Mouse (Mus musculus): ENCODE data around the gene Tmem123.

The Tmem123 gene

DNA sequence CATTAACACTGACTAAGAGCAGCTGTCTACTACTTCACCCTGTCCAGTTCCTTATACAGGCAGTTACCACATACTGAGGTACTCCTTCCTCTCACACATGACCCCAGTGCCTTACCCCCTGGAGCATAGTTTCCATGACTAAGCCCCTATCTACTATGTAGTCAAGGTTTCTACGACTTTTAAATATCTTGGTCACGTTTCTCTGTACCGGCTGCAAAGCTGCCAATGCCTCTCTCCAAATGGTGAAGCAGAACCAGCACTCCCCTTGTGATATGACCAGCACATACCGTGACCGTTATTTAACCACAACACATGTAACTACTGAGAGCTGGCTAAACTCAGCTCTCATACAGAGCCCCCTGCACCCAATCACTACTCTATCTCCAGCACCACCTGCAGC, 61.1 kb downstream of the Tmem123 start:
- no peak for DNase-seq (ENCODE audit: low spot score)

DNA sequence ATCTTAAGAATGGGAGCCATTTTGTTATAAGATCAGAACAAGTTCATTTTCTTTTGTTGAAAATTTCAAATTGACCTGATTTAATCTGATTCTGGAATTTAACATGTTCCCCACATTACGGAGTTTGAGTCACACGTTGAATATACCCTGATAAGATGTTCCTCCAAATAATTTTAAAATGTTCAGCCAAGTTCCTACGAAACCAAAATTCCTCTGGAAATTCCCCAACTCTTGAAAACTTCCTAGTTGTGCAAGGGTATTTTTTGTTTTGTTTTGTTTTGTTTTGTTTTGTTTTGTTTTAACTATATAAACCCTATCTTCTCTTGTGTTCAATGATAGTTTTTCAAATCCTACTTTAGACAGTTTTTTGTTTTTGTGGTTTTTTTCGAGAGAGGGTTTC, 64.9 kb downstream of the Tmem123 start:
- DNase-seq (ENCODE audit: low spot score) = no peak

DNA sequence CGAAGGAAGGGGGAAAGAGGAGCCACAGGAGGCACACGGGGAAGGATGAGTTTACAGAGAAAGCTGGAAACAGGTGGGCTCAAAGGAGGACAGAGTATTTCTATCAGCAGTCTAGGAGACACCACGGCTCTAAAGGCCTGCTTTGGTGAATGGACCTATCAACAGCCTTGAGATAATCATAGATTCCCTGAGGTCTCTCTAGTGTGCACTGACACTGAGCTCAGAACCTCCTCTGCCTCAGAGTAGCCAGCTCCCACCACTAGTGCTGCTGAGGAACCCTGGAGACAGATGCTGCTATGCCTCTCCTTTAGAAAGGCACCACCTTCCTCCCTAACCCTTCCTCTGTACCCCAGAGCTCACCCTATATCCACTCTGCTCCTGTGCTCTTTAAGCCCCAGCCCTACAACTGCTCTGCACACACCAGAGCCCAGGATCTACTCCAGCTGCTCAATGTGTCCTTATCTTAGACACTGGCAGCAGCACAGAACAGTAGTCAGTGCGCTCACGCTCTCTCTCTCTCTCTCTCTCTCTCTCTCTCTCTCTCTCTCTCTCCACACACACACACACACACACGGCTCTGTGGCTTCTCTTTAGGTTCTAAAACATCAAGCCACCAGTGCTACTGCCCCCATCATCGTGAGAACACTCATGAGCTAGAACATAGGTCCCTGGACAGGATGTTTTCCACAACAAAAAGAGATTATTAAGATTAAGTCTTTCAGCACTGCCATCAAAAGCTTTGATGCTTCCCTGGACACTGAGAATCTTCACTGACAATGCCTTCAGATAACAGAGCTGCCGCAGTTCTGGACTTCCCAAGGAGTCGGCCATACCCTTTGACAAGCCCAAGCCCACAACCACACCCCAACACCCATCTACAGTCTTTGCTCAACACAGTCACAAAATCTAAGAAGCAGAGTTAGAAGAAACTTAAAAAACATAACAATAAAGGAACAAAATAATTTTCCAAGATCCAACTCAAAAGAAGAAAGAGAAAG, 66.0 kb downstream of the Tmem123 start:
- DNase-seq (ENCODE audit: low spot score) = no peak

DNA sequence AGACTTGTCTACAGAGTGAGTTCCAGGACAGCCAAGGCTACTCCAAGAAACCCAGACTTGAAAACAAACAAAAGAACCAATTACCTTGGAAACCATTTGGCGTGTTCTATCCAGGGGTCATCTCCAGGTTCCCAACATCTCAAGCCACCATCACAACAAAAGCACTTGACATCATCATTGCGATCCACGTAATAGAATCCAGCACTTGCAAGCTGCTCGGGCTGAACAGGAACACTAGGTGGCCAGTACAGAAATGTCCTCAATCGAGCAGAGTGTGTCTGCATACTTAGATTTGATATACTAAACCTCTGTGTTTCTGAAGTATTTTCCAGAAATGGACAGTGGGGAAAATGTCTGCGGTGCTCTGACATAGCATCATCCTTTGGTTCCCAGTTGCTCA, 69.6 kb downstream of the Tmem123 start:
- no peak for DNase-seq (ENCODE audit: low spot score)

DNA sequence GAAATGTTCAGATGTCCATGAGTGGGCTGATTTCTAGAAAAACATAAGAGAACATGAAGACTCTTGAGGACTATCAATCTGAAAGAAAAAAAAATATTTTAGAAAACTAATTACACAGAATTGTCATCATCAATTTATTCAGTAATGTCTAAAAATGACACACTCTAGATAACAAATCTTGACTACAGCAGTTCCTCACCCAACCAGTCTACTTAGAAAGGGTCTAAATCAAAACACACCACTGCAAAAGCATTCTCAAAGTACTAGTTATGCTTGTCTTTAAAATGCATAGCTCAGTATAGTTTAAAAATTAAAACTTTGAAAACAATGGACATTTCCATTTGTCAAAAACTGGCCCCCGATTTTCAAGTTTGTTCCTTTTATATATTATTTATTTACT, 71.5 kb downstream of the Tmem123 start:
- DNase-seq (ENCODE audit: low spot score) = no peak

DNA sequence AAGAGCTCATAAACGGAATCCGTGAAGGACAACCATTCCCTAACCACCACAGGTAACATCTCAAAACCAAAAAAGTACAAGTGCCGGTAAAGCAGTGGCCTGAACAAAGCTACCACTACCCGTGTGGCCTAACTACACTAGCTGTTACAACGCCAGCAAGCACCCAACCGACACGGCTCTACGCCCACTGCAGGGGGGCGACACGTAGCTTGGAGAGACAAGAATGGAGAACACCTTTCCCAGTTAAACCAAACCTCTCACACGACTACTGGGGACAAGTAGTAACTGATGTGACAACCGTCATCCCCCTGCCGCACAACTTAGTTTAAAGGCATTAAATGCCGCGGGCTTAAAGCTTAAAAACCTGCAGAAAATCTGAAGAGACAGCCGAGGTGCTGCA, 72.5 kb downstream of the Tmem123 start:
- no peak for DNase-seq (ENCODE audit: low spot score)

DNA sequence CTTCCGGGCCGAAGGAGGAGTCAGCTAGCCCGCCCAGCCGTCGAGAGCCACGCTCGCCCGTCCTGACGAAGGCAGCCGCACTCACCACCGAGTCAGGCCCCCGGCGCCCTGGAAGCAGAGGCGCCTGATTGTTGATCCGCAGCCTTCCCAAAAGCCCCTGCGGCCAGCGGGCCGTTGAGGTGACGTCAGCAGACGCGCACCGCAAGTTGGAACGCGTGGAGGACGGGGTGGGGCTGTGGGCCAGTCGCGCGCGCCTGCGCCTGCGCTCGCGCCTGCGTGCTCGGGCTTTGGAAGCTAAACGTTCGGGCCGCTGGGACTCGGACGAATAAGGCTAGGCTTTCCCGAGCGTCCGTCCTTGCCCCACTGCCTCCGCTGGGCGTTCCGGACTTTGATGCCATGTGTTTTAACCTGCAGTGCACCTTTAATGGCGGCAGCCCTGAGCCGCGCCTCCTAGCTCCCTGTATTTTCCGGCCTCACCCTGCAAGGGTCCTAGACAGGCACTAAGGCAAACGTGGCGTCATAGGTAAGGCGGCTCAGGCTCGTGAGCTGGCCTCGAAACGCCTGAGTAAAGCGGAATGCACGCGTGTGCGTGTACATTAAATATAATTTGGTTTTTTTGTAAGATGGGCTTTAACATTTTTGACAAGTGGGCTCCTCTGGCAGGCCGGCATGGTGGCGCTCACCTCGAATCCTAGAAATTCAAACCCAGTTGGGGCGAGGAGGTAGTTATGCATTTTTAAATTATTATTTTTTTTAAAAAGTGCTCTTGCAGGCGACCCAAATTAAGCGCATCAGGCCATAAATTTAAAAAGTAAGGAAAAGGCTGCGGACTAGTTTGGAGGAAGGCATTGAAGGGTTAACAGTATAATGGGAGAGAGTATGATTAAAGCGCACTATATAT, 73.3 kb downstream of the Tmem123 start, which contains the start of gene Birc2:
Birc2 (minus strand) TSS at position 160 of the 901 bp plus-strand sequence.
- peak; percentile 90 for DNase-seq (ENCODE audit: low spot score)

DNA sequence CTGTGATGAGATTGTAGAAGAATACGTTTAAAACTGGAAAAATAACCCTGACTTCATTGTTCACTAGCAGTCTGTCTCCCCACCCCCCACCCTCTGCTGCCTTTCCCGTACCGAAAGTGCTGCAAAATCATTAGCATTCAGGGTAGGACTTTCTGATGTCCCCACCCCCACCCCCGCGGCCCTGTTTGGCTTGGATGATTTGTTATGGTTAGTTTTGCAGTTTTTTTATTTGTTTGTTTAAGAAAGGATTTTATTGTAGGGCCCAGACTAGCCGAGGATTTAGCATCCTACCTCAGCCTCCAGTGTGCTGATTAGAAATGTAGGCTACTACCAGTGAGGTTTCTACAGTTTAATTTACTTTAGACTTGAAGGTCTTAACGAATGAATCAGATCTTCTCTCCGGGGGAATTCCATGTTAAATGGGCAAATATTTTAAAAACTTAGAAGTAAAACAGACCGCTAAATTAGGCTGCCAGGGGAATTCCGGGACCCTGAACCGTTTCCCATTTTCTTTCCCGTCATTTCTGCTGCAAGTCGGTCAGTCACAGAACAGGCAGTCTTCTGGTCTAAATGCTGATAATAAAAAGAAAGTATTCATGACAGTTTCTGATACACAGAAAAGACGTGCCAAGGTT, 74.1 kb downstream of the Tmem123 start:
- DNase-seq (ENCODE audit: low spot score) = no peak

DNA sequence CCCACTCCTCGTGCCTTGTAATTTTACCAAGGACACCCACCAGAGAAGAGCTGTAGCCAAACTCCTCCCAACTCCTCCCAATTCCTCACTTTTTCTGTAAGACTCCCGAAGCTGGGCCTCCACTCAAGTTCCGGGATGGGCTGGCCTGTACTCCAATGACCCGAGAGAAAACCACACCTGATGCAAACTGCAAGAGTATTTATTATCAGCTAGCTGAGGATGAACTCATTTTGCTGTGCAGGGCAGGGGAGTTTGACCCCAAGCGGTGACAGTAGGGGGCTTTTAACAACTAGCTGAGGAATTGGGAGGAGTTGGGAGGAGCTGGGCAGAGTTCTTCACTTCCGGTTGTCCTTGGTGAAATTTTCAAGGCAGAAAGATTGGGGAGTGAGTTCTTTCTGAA, 77.4 kb downstream of the Tmem123 start:
- no peak for DNase-seq (ENCODE audit: low spot score)
